Mouse (Mus musculus) lung, postnatal 0 days (tissue): ENCODE measurements around the gene Tmem45b. TPM values are rescaled to one million over a fixed set of nuclear protein-coding genes. Genes with fewer than 3 reads are reported as not detected.

Experiments
- ATAC-seq: fragments of 200-750 bp; cut with Nextera tagmentation; 2 replicates; pipeline ENCODE4 v1.8.0; 2017; ENCODE audit warnings: moderate library complexity
- DNase-seq: peaks from one replicate; pipeline ENCODE4 v3.0.0-alpha.2; 2016; ENCODE audit warnings: low spot score
- H3K27ac ChIP-seq: fragments of 300-500 bp; sonication (generic); 2 replicates; pipeline ENCODE4 v1.5.1; 2014; ENCODE audit warnings: antibody characterized with exemption, mild to moderate bottlenecking, low read length, mixed read lengths
- H3K27me3 ChIP-seq: fragments of 300-500 bp; sonication (generic); replicated peaks from 2 replicates; pipeline ENCODE4 v1.6.1; 2014; ENCODE audit warnings: low read length, mixed read lengths; ENCODE audit not compliant: insufficient read depth
- H3K36me3 ChIP-seq: fragments of 300-500 bp; sonication (generic); 2 replicates; pipeline ENCODE4 v1.6.1; 2014; ENCODE audit warnings: low read length, mixed read lengths; ENCODE audit not compliant: insufficient read depth
- H3K4me1 ChIP-seq: fragments of 300-500 bp; sonication (generic); 2 replicates; pipeline ENCODE4 v1.6.1; 2014; ENCODE audit warnings: antibody characterized with exemption, low read depth, low read length, mixed read lengths; ENCODE audit not compliant: insufficient read depth
- H3K4me2 ChIP-seq: fragments of 300-500 bp; sonication (generic); replicated peaks from 2 replicates; pipeline ENCODE4 v1.6.1; 2014; ENCODE audit warnings: low read depth, mild to moderate bottlenecking, low read length, moderate library complexity, mixed read lengths
- H3K4me3 ChIP-seq: fragments of 300-500 bp; sonication (generic); 2 replicates; pipeline ENCODE4 v1.5.1; 2014; ENCODE audit warnings: low read depth, low read length
- H3K9ac ChIP-seq: fragments of 300-500 bp; sonication (generic); replicated peaks from 2 replicates; pipeline ENCODE4 v1.6.1; 2014; ENCODE audit warnings: low read depth, mild to moderate bottlenecking
- H3K9me3 ChIP-seq: fragments of 300-500 bp; sonication (generic); 2 replicates; pipeline ENCODE4 v1.6.1; 2016; ENCODE audit warnings: low read length, mixed read lengths
- CTCF ChIP-seq: IDR thresholded peaks from 2 replicates; pipeline ENCODE4 v1.5.1; 2016; ENCODE audit warnings: antibody characterized with exemption, mild to moderate bottlenecking
- EP300 ChIP-seq: IDR thresholded peaks from 2 replicates; pipeline ENCODE4 v1.6.1; 2016; ENCODE audit warnings: antibody characterized with exemption, mild to moderate bottlenecking, control low read depth
- WGBS: fragments of 180-500 bp; shearing (Covaris S2); extraction: QIAGEN DNeasy Blood & Tissue Kit; methylation state at CpG from one replicate; pipeline ENCODE4 v1.1.7; 2014; 5-methylcytosine and 5-hydroxymethylcytosine counted together
- polyA plus RNA-seq: library from polyadenylated mRNA; unstranded; fragments of >200 nt; fragmentation: Nextera tagmentation; extraction: Ambion mirVana; gene quantifications from 2 replicates; pipeline ENCODE4 v1.2.1, GENCODE M21; 2015

Gene Tmem45b
- polyA plus RNA-seq, 1 experiment from 2014 or later = 0.20 TPM

DNA sequence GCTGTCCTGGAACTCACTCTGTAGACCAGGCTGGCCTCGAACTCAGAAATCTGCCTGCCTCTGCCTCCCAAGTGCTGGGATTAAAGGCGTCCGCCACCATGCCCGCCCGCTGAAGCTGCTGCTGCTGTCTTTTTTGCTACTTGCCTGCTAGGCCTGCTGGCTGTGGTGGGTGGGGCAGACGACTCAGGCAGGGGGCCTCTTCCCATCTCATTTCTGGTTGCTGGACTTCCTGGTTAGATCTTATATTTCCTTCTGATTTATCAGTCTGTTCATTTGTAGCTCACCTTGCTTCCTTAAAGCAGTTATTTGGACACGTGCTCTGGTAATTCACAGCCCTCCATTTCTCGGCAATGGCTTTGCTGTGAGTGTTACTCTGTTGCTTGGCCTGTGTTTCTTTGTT lies 28.8 kb downstream of the Tmem45b start:
- DNase-seq = no peak
- TF ChIP-seq CTCF (no peak), EP300 (no peak)
- no peak overlapping the region for H3K4me2 ChIP-seq
- no peak overlapping the region for H3K4me3 ChIP-seq
- 87% methylated on average over 8 of the region's 8 CpGs for WGBS
- no peaks in the 10 kb centered on the region for H3K9me3 ChIP-seq
- H3K4me1 ChIP-seq = no peaks in the 10 kb centered on the region
- no peak overlapping the region for H3K27ac ChIP-seq
- no peak overlapping the region for H3K9ac ChIP-seq
- ATAC-seq = no peak
- no peaks in the 10 kb centered on the region for H3K36me3 ChIP-seq
- no peaks in the 10 kb centered on the region for H3K27me3 ChIP-seq

DNA sequence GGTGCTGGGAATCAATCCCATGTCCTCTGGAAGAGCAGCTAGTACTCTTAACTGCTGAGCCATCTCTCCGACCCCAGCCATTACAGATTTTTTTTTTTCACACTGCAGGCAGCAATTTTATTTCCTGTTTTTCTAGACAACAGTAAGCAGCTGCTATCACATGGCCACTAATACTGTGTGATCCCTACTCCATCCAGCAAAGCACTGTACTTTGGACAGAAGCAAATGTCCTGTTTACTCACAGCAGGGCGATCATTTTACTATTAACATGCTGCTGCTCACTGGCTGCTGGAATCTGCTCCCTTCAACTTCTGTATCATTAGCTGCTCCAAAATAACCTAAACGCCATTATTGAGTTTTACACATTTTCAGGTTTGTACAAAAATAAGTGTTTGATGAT lies 30.8 kb downstream of the Tmem45b start:
- H3K9me3 ChIP-seq = no peaks in the 10 kb centered on the region
- H3K4me1 ChIP-seq = no peaks in the 10 kb centered on the region
- TF ChIP-seq EP300 (no peak), CTCF (no peak)
- no peaks in the 10 kb centered on the region for H3K27me3 ChIP-seq
- H3K36me3 ChIP-seq = no peaks in the 10 kb centered on the region
- DNase-seq (no peak), ATAC-seq (no peak)
- H3K9ac ChIP-seq = no peak overlapping the region
- H3K27ac ChIP-seq = no peak overlapping the region
- WGBS = 69% methylated on average over 3 of the region's 3 CpGs
- H3K4me2 ChIP-seq = no peak overlapping the region
- no peak overlapping the region for H3K4me3 ChIP-seq

DNA sequence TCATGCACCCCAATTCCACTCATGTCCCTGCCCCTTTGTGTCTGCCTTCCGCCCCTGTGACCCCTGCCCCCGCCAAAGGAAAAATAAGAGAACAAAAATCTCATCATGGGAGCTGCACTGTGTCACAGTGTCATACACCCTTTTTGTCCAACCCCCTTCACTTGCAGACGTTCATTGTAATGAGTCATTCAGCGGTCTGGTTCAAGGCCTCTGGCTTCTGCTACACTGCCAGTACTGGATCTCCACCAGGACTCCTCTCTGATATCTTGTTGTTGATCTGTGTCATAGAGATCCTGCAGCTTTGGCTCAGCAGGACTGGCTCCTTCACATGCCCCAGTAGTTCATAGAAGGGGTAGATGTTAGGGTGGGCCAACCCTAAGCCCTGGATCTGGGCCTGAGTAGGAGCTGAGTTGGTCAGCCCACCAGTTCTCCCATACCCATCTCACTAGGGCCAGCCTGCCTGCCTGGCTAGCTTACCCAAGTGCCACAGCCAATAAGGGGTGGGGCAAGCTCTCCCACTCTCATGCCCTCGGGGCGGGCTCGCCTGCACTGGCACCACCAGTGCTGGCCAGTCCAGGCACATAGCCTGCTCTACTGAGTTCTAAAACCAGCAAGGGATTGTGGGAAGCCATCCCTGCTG lies 31.8 kb downstream of the Tmem45b start:
- Histone ChIP-seq H3K27me3 (no peaks in the 10 kb centered on the region), H3K9ac (no peak overlapping the region), H3K4me3 (no peak overlapping the region), H3K36me3 (no peaks in the 10 kb centered on the region), H3K4me1 (no peaks in the 10 kb centered on the region), H3K27ac (no peak overlapping the region), H3K4me2 (no peak overlapping the region), H3K9me3 (no peaks in the 10 kb centered on the region)
- ATAC-seq (no peak), DNase-seq (no peak)
- no peak for TF ChIP-seq EP300
- 82% methylated on average over 7 of the region's 7 CpGs for WGBS

DNA sequence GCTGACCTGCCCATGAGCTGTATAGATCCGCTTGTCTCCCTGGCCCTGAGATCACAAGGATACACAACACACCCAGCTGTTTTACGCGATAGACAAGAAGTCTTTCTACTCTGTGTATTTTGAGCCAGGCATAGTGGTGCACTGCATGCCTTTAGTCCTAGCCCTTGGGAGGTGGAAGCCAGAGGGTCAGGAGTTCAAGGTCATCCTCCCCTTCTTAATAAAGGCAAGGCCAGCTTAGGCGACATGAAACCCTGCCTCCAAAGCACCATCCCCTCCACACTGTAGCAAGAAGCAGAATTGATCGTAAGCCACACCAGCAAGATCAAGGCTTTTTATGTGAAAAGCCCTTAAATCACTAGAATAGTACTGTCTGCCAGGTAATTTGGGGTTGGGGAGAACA lies 32.5 kb downstream of the Tmem45b start:
- Histone ChIP-seq H3K27ac (no peak overlapping the region), H3K4me3 (no peak overlapping the region), H3K4me1 (no peaks in the 10 kb centered on the region), H3K9me3 (no peaks in the 10 kb centered on the region), H3K4me2 (no peak overlapping the region), H3K36me3 (no peaks in the 10 kb centered on the region), H3K9ac (no peak overlapping the region), H3K27me3 (no peaks in the 10 kb centered on the region)
- no peak for ATAC-seq
- WGBS = 86% methylated on average over 5 of the region's 5 CpGs
- TF ChIP-seq CTCF (no peak), EP300 (no peak)
- DNase-seq = no peak

DNA sequence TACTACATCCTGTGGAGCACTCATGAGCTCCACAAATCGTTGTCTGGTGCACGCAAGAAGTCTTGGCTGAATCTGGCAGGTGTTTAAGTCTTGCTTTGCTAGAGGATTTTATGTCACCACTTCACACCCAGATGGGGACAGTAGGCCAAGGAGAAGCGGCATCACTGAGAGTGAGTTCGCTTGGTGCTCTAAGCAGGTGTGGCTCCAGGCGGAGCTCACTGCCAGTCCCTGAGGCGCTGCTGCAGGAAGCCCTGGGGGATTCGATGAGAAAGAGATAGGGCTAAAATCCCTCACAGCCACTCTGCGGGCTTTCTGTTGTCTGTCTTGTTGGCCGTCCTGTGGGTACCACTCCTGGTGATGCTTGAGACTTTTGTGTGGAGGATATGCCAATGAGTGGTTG lies 34.3 kb downstream of the Tmem45b start:
- Histone ChIP-seq H3K9me3 (no peaks in the 10 kb centered on the region), H3K4me1 (no peaks in the 10 kb centered on the region), H3K4me2 (no peak overlapping the region), H3K36me3 (no peaks in the 10 kb centered on the region), H3K9ac (no peak overlapping the region), H3K27ac (no peak overlapping the region), H3K27me3 (no peaks in the 10 kb centered on the region), H3K4me3 (no peak overlapping the region)
- ATAC-seq = no peak
- DNase-seq = no peak
- 60% methylated on average over 9 of the region's 9 CpGs for WGBS
- no peak for TF ChIP-seq EP300
- no peak for TF ChIP-seq CTCF

DNA sequence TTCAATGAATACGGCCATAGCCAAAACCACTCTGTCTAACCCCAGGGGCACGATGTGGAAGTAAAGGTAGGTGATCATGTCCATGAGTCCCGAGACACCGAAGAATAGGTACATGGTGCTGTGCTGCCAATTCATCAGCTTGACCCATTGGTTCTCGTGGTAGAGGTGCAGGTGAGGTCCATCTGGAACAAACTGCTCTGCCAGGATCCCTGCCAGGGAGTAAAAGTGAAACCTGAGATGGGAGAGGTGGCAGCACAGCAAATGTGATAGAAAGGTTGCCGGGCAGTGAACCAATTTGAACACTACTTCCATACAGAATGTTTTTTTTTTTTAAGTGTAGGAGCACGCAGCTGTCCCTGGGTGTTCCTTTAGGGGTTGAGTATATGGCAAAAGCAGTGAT lies 35.3 kb downstream of the Tmem45b start:
- Histone ChIP-seq H3K36me3 (no peaks in the 10 kb centered on the region), H3K9me3 (no peaks in the 10 kb centered on the region), H3K4me3 (no peak overlapping the region), H3K9ac (no peak overlapping the region), H3K27ac (no peak overlapping the region), H3K27me3 (no peaks in the 10 kb centered on the region), H3K4me2 (no peak overlapping the region), H3K4me1 (no peaks in the 10 kb centered on the region)
- DNase-seq (no peak), ATAC-seq (no peak)
- 78% methylated on average over 7 of the region's 7 CpGs for WGBS
- TF ChIP-seq EP300 (no peak), CTCF (no peak)

DNA sequence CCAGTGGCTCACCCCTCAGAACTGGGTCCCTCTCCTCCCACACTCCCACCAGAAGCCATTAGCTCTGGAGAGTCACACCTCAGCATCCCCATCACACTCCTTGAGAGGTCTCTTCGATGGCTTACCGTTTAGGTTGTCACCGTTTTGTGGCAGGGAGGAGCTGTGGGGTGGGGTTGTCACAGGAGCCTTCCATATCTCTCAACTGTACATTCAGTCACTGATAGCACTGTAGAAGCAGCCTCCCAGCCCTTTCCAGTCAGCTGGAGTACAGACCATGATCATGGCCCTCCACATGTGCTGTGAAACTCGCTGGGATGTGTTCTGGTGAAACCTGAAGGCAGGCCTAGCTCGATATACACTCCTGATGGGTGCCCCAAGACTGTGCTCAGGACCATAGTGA lies 42.1 kb downstream of the Tmem45b start:
- no peak overlapping the region for H3K4me3 ChIP-seq
- peaks cover 38% of the 10 kb centered on the region for H3K36me3 ChIP-seq
- DNase-seq (no peak), ATAC-seq (no peak)
- no peaks in the 10 kb centered on the region for H3K9me3 ChIP-seq
- no peaks in the 10 kb centered on the region for H3K27me3 ChIP-seq
- no peak overlapping the region for H3K27ac ChIP-seq
- no peaks in the 10 kb centered on the region for H3K4me1 ChIP-seq
- no peak overlapping the region for H3K9ac ChIP-seq
- TF ChIP-seq CTCF (no peak), EP300 (no peak)
- no peak overlapping the region for H3K4me2 ChIP-seq
- whole genome bisulfite sequencing = 82% methylated on average over 5 of the region's 5 CpGs
